Mouse (Mus musculus): ENCODE results near the gene Lin28a. TPM values are rescaled to one million over a fixed set of nuclear protein-coding genes. Genes with fewer than 3 reads are reported as not detected.
A peak's percentile ranks its signal among the peaks of the same experiment; 100 is the strongest.

The Lin28a gene
- total RNA-seq, 4 experiments from 2014 or later = not detected

DNA sequence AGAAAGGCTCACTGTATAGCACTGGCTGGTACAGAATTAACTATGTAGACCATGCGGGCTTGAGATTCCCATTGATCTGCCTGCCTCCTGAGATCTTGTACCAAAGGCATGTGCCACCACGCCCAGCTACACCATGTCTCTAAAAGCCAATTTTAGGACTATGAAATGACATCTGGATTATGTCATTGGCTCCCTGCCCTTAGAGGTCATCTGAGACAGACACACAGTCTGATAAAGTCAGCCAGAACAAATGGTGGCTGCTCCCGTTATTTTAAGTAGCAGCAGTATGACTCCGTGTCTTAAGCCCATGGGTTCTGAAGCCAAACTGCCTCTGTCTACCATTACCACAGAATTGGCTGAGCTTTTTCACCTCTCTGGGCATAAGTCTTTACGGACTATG is 38.1 kb downstream of the Lin28a start:
- peak; percentile 58 for DNase-seq (ENCODE audit: low spot score)

DNA sequence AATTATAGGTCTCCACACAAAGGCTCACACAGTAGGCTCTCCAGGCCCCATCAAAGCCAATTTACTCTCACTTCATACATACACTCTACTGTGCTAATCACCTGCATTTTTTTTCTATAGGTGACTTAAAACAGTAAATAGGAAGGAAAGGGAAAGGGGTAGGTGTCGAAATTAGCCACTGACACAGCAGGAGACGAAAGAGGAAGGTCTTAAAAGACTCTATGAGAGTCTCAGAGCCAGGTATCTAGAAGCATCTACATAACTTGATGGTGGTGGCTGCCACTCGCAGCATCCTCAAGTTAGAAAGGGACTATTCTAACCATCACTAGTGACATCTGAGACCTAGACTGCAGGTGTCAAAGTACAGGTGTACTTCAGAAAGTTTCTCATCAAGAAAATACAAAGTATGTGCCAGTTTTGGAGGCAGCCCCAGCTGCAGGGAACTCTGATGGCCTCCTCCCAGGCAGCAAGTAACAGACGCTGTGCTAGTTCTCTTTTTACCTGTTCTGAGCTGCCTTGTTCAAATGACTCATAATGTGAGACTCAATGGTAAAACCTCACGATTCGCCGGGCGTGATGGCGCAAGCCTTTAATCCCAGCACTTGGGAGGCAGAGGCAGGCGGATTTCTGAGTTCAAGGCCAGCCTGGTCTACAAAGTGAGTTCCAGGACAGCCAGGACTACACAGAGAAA is 40.5 kb downstream of the Lin28a start:
- no peak for DNase-seq (ENCODE audit: low spot score)

DNA sequence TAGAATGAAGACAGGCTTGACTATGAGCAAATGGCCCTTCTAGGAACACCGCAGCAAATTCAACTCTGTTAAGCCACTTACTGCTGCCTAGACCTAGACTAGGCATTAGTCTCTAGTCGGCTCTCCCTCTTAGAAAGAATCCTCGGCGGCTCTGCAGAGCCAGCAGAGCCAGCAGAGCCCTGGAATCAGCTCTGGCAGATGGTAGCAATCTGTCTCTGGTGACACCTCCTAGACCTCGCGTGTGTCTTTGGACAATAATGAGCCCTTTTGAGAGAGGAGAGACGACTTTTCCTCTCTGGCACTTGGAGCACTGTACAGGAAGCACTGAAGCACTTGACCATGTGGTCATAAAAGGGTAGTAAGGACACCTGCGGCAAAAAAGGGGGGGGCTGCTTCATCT is 46.9 kb downstream of the Lin28a start:
- no peak for DNase-seq (ENCODE audit: low spot score)

DNA sequence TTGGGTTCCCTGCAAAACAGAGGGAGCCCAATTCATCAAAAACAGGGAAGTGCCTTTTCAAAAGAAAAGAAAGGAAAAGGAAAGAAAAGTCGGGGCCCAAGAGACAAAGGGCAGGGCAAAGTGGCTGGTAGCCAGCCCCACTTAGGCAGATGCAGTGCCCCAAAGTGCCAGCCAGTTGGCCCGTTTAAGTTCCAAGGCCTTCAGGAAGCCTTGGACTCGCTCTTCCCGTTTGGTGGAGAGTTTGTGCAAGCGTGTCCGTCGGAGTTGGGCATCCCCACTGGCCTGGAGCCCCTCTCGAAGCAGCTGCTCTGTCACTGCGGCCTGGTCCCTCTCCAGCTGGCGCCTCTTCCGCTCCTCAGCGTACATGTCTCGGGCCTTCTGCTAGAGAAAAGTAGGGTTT is 47.8 kb downstream of the Lin28a start:
- DNase-seq (ENCODE audit: low spot score) = no peak

DNA sequence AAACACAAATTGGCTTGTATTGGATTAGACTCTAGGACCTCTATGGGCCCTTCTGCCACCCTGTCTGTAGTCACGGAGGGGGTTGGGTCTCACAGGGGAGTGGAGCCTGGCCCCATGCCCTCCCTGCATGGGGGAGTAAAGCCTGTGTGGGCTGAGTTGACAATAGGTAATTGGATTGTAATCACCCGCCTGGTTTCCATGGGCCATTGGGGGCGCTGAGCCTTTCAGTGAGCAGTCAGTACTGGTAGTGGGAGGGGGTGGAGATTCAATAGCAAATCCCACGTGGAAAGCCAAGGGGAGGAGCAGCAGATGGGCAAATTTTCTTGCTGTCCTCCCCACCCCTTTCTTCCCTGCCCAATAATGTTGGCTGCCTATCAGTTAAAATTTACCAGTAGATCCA is 48.4 kb downstream of the Lin28a start:
- DNase-seq (ENCODE audit: low spot score) = no peak

DNA sequence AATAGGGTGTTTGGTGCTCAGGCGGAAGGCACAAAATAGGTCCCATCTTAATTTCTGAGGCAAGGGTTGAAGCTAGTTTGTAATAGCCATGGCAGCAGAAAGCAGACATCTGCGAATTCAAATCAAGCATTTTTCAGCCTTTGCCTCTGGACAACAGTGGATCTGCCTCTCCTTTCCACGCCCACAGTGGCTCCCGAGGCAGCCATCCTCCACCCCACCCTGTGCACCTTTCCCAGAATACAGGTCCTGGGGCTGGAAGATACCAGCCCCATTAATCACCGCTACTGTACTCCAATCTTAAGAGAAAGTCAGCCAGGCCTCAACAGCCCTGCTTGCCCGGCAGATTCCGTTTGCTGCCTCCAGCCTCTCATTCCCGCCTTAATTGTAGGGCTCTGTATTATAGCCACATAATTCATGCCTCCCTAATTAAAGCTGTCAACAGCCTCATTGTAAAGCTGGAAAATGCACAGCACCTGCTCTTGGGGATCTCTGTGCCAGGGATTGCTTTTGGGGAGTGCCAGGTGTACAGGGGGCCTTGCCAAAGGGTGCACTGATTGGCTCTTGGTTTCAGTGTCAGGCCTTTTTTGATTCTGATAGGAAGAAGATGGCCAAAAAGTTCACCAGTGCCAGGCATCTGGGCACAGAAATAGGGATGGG is 49.4 kb downstream of the Lin28a start:
- no peak for DNase-seq (ENCODE audit: low spot score)

DNA sequence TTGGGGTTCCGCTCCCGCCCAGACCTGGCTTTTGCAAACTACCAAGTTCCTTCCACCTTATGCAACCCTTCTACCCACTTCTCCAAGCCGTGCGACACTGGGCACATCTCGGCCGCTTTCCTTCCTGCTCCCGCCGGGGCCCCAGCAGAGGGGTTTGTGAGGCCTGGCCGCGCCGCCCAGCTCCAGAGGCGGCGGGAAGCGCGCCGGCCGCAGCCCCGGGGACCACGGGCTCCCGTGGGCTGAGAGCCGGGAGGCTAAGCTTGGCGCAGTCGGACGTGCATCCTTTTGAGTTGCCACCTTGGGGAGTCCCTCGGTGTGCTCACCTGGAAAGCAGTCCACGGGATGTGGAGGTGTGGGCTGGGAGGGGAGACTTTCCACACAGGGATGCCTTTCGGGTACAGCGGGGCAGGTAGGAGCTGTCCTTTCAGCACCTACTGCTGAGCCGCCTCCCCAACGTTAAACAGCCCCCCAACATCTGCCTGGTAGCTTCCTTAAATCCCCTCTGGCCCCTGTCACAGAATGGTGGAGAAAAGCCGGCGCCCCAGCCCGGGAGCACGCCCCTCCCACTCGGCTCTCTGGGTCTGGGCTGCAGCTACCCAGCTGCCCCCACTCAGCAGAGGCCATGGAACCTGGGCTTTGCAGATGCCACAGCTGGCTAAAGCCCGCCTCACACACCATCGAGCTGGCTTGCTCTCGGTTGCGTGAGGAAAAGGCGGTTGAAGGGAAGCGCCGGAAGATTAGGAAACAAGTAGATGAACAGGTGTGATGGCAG is 50.3 kb downstream of the Lin28a start, which contains the start of gene Hmgn2:
Hmgn2 (minus strand) TSS at position 501 of the 772 bp plus-strand sequence.
- DNase-seq (ENCODE audit: low spot score) = peak; percentile 23

DNA sequence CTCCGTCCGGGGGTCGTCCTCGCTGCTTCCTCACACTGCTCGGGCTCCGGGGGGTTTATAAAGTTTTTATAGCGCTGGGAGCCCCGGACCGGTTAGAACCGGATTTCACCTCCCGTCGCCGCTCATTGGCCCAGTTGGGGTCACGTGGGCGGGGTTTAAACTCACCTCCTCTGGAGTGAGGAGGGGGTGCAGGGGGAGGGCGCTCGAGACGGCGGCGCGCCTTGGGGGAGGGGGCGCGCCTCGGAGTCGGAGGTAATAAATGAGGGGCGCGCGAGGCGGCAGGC is 50.8 kb downstream of the Lin28a start:
- peak; percentile 85 for DNase-seq (ENCODE audit: low spot score)

DNA sequence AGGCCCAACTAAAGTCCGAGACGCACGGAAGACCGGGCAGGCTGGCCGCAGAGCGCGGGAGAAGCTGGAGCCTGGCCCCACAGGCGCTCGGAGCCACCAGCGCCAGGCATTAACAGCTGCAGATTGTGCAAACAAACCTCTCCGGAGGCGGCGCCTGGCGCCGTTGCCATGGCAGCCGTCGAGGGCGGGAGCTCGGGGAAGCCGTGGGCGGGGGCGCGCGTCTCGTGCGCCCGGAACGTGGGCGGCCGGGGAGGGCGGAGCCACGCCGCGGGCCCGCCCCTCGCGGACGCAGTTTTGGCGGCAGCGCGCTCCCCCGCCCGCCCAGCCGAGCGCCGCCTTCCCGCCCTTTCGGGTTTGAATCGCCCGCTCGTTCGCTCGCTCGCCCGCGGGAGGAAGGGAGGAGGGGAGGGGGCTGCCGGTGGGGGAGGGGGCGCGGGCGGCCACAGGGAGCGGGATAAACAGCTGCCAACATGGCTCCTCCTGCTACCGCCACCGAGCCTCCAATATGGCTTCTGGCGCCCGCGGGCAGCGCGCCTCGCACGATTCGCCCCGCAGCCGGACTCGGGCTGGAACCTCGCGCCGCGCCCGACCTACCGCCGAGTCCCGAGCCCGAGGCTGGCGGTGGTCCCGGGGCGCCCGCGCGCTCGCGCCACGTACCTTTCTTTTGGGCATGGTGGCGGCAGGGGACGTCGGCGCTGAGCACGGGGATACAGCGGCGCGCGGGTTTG is 51.3 kb downstream of the Lin28a start:
- DNase-seq (ENCODE audit: low spot score) = peak; percentile 95

DNA sequence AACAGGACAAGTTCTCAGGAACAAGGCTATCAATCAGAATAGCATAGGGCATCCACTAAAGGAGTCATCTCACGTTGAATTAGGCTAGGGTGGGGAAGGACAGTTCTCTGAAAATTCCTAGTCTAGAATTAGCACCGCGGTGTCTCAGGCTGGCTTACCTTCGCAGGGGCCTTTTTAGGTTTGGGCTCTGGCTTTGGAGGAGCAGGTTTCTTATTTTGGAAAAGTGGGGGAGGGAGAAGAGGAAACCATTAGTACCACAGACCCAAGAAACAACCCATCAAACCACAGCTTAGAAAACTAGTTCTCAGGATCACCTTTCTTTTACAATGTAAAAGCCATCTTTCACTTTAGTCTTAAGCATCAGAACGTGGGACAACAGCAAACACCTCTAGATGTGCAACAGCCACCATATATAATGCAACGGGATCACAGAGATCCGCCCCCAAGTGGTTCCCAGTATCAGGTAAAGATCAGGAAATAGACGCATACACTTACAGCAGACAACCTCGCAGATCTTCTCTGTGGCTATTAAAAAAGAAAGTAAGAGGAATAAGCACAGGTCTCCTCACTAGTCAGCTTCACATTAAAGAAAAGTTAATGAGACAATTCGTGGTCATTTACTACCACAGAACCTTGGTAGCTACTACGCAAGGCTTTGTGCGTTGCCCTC is 52.2 kb downstream of the Lin28a start:
- DNase-seq (ENCODE audit: low spot score) = no peak

DNA sequence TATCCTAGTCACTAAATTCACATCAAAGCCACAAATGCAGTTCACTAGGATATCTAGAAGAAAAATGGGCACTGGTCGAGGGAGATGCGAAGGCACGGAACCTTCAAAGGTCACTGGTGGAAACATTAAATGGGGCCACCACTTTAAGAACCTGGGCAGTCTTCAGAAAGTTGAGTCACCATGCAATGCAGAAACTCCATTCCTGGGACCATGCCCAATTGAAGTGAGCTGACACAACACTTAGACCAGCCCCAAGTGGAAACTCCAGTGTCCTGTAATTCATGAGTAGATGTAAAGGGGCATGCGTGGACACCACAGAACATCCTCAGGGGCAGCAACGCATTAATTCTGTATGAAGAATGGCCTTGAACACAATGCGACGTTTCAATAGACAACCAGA is 56.1 kb downstream of the Lin28a start:
- no peak for DNase-seq (ENCODE audit: low spot score)

DNA sequence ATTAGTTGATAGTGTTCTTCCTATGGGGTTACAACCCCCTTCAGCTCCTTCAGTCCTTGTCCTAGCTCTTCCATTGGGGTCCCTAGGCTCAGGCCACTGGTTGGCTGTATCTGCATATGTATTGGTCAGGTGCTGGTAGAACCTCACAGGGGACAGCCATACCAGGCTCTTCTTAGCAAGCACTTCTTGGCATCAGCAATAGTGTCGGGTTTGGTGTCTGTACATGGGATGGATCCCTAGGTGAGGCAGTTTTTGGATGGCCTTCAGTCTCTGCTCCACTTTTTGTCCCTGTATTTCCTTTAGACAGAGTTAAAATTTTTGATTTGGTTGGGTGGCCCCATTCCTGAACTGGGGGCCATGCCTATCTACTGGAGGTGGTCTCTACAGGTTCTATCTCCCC is 59.8 kb downstream of the Lin28a start:
- DNase-seq (ENCODE audit: low spot score) = no peak

DNA sequence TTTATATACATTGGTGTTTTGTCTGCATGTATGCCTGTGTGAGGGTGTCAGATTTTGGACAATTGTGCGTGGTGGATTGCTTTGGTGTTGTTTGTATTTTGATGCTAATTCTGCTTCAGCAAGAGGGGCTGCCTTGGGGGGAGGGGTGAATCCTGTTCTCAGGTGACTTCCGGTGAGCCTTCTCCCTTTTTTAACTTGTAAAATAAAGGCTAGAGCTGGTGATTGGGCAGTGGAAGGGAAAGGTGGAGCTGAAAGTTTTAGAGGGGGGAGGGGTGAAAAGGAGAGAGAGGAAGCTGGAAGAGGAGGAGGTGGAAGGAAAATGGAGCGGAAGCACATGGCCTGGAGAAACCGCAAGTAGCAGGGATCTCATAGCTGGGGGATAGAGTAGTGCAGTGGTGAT is 62.3 kb downstream of the Lin28a start:
- no peak for DNase-seq (ENCODE audit: low spot score)

Other genes with a start within 250 kb of the Lin28a start
- 1 to 10 TPM; 4.0 to 6.5 (median 4.7) TPM for gene Rps6ka1, start 131.0 kb downstream of the Lin28a start, total RNA-seq (2022)
- gene Hmgn2, start 50.2 kb downstream of the Lin28a start, total RNA-seq (2022) = 100 to 1,000 TPM; 101 to 125 (median 116) TPM
- gene Dhdds, start 17.9 kb downstream of the Lin28a start, total RNA-seq (2022) = 10 to 100 TPM; 33.6 to 44.8 (median 36.3) TPM
- not detected for gene Zfp683, start 35.0 kb upstream of the Lin28a start, total RNA-seq (2022)
- under 1 TPM in 1 of 4 experiments, not detected in 3; 0.50 TPM for gene Crybg2, start 42.0 kb upstream of the Lin28a start, total RNA-seq (2022)
- gene Cd52, start 76.2 kb upstream of the Lin28a start, total RNA-seq (2022) = 1 to 10 TPM; 1.6 to 4.8 (median 2.7) TPM
- 1 to 10 TPM; 1.5 to 3.5 (median 2.5) TPM for gene Ubxn11, start 83.7 kb upstream of the Lin28a start, total RNA-seq (2022)
- 10 to 100 TPM; 31.3 to 41.3 (median 35.0) TPM for gene Sh3bgrl3, start 109.9 kb upstream of the Lin28a start, total RNA-seq (2022)
- gene Cep85, start 168.3 kb upstream of the Lin28a start, total RNA-seq (2022) = 10 to 100 TPM; 58.4 to 62.7 (median 60.5) TPM
- not detected for gene Gm7534, start 184.2 kb upstream of the Lin28a start, total RNA-seq (2022)
- under 1 TPM in 1 of 4 experiments, not detected in 3; 0.14 TPM for gene Catsper4, start 208.5 kb upstream of the Lin28a start, total RNA-seq (2022)
- 1 to 10 TPM; 7.5 to 9.2 (median 8.5) TPM for gene Cnksr1, start 219.6 kb upstream of the Lin28a start, total RNA-seq (2022)
- not detected for gene E130218I03Rik, start 224.8 kb upstream of the Lin28a start, total RNA-seq (2022)
- 1 to 10 TPM; 3.8 to 4.3 (median 4.0) TPM for gene Zfp593, start 226.8 kb upstream of the Lin28a start, total RNA-seq (2022)
- gene Gm30191, start 228.1 kb upstream of the Lin28a start, total RNA-seq (2022) = not detected
- gene Grrp1, start 235.3 kb upstream of the Lin28a start, total RNA-seq (2022) = 1 to 10 TPM; 6.1 to 8.0 (median 7.3) TPM

All from heart, adult 8-10 months (tissue).